In genomic region chr16:23606651-23607050, GRCm38 (mm10) we compare ENCODE assay signal across 27 mouse cellular contexts.
"Had no signal": no experiment of that assay in that cellular context is flagged by ENCODE, and none has a peak within 500 bp of the region (broad histone marks: within the 10 kb centered on the region; RNA-seq: fewer than 3 reads in every experiment).

No protein-coding gene starts in this region.

- ATAC-seq: hindbrain, embryonic 16.5 days; inflammation-experienced regulatory T-cells, adult 6 months; intestine, embryonic 15.5 days had no signal

- H3K36me3 ChIP-seq: heart, embryonic 10.5 days; heart, embryonic 12.5 days; hindbrain, embryonic 10.5 days; hindbrain, embryonic 12.5 days; intestine, embryonic 15.5 days; kidney, embryonic 15.5 days; limb, embryonic 10.5 days; limb, embryonic 12.5 days; liver, embryonic 13.5 days; liver, embryonic 15.5 days had no signal

- H3K27ac ChIP-seq: heart, embryonic 10.5 days; hindbrain, embryonic 10.5 days; hindbrain, embryonic 12.5 days; hindbrain, embryonic 14.5 days; intestine, embryonic 15.5 days; kidney, embryonic 15.5 days; kidney, postnatal 0 days; layer of hippocampus, adult 2 months; left cerebral cortex, adult 2 months; limb, embryonic 10.5 days; limb, embryonic 12.5 days; liver, embryonic 13.5 days; liver, embryonic 15.5 days had no signal

- DNase-seq: gastrocnemius, postnatal 14 days; gastrocnemius, postnatal 36 days; heart, adult 18-20 months; heart, postnatal 10 days; heart, postnatal 4 days; kidney, adult 11 months; kidney, adult 2 months; kidney, adult 9 months; kidney, postnatal 14 days; kidney, postnatal 4 days; liver; liver, embryonic 13.5 days had no signal

- H3K9ac ChIP-seq: heart, embryonic 12.5 days; hindbrain, embryonic 12.5 days; hindbrain, embryonic 14.5 days; intestine, embryonic 15.5 days; kidney, embryonic 15.5 days; limb, embryonic 12.5 days; liver, embryonic 13.5 days; liver, embryonic 15.5 days had no signal

- H3K9me3 ChIP-seq: heart, embryonic 10.5 days; heart, embryonic 12.5 days; hindbrain, embryonic 10.5 days; hindbrain, embryonic 12.5 days; intestine, embryonic 15.5 days; kidney, embryonic 15.5 days; limb, embryonic 10.5 days; limb, embryonic 12.5 days; liver, embryonic 13.5 days; liver, embryonic 15.5 days had no signal

- H3K27me3 ChIP-seq: heart, embryonic 12.5 days; hindbrain, embryonic 12.5 days; intestine, embryonic 15.5 days; kidney, embryonic 15.5 days; limb, embryonic 12.5 days; liver, embryonic 13.5 days; liver, embryonic 15.5 days had no signal

- H3K4me3 ChIP-seq: heart, embryonic 10.5 days; heart, embryonic 12.5 days; hindbrain, embryonic 10.5 days; hindbrain, embryonic 12.5 days; intestine, embryonic 15.5 days; kidney, embryonic 15.5 days; layer of hippocampus, adult 2 months; left cerebral cortex, adult 2 months; limb, embryonic 10.5 days; limb, embryonic 12.5 days; liver, embryonic 13.5 days; liver, embryonic 15.5 days had no signal

- H3K4me2 ChIP-seq: heart, embryonic 12.5 days; hindbrain, embryonic 12.5 days; hindbrain, embryonic 14.5 days; intestine, embryonic 15.5 days; kidney, embryonic 15.5 days; limb, embryonic 12.5 days; liver, embryonic 13.5 days; liver, embryonic 15.5 days had no signal

- H3K4me1 ChIP-seq: heart, embryonic 10.5 days; hindbrain, embryonic 12.5 days; intestine, embryonic 15.5 days; limb, embryonic 10.5 days had no signal
